Mouse (Mus musculus) testis, postnatal 10 days (tissue): ENCODE measurements around the gene Gata1.
"Not testable (repeated sequence)": the region's sequence is repeated elsewhere in the genome, so short reads cannot be mapped to it uniquely, and the experiment has no call there.

Experiments
- DNase-seq: peaks from one replicate; pipeline ENCODE4 v3.0.0; 2021; ENCODE audit warnings: low spot score

The Gata1 gene

DNA sequence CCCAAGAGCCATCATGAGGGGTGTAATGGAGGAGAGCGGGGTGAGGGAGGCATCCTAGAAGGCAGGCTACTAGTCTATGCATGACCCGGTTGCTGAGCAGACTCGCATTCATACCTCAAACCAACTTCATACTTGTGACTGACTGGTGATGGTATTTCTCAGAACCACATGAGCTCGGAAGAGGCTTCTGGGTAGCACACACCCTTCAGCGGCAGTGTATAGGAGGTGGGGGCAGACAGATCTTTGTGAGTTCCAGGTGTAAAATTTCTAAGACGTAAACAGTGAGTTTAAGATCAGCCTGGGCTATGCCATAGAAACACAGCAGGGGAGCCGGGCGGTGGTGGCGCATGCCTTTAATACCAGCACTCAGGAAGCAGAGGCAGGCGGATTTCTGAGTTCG lies at the start of gene Gata1:
Gene Gata1 (minus strand): TSS at position 180 of the 400 bp plus-strand sequence.
- no peak for DNase-seq

DNA sequence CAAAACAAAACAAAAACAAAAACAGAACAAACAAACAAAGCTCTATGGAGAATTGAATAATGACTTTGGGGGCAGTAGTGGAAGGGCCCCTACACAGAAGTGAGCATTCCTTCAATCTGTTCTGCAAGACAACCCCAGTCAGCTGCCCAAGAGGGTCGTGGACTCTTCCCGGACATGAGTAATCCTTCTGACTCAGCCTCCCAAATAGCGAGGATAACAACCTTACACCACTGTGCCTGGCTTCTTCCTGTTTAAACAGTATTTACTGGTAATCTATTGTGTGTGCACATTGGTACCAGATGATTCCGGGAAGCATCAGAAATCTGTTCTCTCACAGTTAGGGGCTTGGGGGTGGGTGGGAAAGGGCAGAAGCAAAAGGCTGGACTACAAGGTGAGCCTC lies 48.9 kb upstream of the Gata1 start:
- no peak for DNase-seq

DNA sequence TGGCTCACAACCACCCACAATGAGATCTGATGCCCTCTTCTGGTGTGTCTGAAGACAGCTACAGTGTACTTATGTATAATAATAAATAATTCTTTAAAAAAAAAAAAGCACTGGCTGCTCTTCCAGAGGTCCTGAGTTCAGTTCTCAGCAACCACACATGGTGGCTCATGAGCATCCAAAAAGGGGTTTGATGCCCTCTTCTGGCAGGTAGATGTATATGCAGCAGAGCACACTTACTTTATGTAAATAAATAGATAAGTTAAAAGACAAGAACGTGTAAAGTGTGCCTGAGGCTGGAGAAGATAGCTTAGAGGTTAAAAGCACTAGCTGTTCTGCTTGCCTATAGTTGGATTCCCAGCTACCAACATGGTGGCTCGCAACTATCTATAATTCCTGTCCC lies 46.9 kb upstream of the Gata1 start:
- DNase-seq: no peak

DNA sequence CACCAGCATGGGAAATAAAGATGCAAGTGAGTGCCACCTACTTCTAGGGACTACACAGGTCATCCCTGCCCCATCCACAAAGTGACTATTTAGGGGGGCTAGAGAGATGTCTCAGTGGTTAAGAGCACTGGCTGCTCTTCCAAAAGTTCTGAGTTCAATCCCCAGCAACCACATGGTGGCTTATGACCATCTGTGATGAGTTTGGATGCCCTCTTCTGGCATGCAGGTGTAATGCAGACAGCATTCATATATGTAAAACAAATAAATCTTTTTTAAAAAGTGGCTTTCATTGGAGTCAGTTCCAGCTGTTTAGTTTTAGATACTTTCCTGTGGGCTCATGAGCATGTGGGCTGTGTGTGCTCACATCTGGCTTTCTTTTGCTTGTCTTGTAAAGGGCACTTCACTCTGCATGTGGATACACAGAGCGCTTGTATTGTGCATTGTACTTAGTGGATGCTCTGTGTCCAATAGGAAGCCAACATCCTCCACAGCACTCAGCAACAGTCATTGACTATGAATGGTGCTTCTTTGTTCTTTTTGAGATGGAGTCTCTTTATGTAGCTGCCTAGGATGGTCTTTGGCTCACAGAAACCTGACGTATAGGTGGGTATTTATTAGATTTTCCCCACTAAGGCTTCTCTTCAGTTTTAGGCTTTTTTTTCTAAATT lies 42.4 kb upstream of the Gata1 start:
- DNase-seq: no peak

DNA sequence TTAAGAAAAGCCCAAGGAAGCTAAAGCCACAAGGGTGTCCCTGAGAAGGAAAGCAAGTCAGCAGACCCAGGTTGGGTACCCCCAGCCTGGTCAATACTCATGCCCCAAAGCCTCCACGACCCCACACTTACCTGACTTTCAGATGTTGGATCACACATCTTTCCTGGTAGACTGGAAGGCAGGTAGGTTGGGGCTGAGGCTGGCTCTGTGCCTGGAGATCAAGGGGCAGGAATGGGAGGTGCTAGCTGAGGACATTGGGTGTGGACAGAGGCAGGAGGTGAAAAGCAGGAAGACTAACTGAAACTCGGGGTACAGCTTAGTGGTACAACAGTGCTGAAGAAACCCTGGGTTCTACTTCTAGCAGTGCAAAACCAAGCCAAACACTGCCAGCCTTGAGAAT lies 40.4 kb upstream of the Gata1 start, which contains the start of gene Glod5:
Gene Glod5 (minus strand): TSS at position 207 of the 400 bp plus-strand sequence.
- no peak for DNase-seq

DNA sequence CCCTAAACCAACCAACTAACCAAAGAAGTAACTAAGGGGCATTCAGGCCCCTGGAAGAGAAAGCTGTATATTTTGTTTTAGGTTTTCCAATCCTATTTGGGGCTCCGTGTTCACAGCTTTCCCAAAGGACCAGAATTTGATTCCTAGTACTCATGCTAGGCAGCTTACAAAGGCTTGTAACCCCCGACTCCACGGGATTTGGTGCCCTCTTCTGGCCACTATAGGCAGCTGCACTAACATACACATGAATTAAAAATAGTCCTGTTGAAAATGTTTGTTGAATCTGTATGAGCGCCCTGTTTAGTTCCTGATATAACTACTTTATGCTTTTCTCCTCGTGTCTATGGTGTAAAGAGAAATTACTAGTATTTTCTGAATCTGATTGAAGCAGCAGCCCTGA lies 39.3 kb upstream of the Gata1 start:
- DNase-seq: peak; percentile 47

DNA sequence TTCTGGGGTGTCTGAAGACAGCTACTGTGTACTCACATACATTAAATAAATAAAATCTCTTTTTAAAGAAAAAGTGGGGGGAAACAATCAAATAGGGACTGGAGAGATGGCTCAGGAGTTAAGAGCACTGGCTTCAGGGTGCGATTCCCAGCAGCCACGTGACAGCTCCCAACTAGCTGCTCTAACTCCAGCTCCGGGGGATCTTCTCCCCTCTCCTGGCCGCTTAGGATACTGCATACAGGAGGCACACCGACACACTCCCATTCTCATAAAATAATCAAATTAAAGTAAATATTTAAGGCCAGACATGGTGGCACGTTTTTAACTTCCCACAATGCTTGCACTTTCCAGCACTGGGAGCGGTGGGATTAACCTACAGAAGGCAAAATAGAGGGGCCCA lies 37.8 kb upstream of the Gata1 start:
- DNase-seq: peak; percentile 50

DNA sequence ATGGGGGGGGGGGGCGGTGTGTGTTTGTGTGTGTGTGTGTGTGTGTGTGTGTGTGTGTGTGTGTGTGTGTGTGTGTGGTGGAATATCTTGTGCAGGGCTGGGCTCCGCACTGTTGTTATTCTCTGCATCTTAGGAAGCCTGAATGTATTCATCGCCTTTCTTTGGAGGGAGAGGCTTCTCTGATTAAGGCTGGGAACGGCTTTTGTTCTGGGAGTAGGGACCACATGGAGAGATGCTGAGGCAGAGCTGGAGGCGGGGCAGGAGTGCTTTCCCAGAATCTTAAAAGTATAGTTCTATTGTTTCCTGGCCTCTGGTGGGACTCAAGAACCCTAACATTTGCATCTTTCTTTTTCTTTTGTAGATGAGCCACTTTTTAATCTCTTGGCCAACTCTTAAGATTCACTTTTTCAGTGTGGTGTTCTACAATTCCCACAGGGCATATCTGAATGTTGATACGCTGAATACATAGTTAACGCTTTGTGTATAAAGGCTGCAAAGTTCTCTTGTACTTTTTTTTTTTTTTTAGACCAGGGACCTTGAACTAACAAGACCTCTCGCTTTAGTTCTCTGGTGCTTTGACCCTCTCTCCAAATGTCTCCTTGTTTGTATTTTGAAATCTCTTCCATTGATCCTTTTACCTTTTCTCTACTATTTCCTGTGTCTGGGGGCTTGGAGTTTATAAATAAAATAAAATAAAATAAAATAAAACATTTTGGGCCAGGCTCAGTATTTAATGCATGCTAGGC lies 35.9 kb upstream of the Gata1 start:
- no peak for DNase-seq

DNA sequence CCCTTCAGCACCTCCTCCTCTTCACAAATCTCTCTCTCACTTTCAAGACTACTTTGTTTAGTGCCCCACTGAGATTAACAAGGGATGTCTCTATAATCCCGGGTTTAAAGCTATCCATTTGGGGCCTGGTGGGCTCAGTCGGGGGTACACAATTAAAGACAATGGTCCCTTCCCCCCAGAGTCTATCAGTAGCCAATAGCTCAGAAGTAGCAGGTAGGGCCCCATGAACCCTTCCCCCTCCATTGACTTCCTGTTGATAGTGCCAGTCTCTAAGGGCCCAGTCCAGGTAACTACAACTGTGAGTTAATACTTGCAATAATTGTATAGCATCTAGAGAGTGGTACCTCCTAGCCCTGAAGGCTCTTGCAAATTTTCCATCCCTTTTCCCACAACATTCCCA lies 35.3 kb upstream of the Gata1 start:
- DNase-seq: no peak

DNA sequence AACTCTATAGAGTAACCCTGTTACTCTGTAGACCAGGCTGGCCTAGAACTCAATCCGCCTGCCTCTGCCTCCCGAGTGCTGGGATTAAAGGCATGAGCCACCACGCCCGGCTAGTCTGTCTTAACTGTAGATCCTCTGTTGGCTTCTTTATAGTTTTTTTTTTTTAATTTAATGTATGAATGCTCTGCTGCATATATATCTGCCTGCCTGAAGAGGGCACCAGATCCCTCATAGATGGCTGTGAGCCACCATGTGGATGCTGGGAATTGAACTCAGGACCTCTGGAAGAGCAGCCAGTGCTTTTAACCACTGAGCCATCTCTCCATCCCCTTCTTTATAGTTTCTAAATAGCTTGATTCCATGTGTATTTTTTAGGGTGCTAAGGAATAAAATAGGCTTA lies 31.5 kb upstream of the Gata1 start:
- DNase-seq: not testable (repeated sequence)

DNA sequence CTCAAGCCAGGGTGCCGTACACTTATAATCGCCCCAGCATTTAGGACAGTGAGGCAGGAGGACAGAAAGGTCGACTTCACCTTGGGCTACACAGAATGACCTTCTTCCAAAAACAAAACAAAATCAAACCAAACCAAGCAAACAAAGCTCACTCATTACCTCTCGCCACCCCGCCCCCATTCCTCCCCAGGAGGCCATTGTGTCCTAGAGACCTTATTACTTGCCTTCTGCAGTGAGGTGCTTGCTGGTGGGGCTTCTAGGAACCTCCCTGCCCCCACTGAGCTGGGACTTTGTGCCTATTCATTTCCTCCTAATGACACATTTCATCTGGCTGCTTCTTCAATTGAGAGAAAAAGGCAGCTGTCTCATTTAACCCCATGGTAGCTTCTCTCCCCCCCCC lies 30.7 kb upstream of the Gata1 start:
- no peak for DNase-seq

DNA sequence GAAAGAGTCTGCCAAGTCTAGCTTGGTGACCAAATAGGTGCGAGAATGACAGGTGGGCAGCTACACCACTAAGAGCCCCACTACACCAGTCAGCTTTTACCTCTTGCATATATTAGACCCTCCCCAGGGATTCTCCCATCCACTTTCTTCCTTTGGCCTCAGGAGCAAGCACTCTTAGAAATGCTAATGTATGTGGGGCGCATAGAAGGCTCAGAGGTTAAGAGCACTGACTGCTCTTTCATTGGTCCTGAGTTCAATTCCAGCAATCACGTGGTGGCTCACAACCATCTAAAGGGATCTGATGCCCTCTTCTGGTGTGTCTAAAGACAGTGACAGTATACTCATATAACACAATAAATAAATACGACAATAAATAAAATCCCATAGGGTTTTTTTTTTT lies 25.1 kb upstream of the Gata1 start:
- DNase-seq: no peak

DNA sequence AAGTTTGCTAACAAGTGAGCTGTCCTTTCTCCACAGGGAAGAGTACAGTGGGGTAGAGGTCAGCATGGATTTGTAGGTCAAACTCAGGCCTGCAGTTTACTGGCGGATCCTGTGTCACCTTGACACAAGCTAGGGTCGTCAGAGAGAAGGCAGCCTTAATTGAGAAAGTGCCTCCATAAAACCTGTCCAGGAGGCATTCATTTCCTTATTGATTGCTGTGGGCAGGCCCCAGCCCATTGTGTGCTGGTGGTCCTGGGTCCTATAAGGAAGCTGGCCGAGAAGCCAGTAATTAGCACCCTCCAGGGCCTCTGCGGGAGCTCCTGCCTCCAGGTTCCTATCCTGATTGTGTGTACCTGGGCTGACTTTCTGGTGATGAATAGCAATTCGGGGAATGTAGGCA lies 24.1 kb upstream of the Gata1 start:
- no peak for DNase-seq

DNA sequence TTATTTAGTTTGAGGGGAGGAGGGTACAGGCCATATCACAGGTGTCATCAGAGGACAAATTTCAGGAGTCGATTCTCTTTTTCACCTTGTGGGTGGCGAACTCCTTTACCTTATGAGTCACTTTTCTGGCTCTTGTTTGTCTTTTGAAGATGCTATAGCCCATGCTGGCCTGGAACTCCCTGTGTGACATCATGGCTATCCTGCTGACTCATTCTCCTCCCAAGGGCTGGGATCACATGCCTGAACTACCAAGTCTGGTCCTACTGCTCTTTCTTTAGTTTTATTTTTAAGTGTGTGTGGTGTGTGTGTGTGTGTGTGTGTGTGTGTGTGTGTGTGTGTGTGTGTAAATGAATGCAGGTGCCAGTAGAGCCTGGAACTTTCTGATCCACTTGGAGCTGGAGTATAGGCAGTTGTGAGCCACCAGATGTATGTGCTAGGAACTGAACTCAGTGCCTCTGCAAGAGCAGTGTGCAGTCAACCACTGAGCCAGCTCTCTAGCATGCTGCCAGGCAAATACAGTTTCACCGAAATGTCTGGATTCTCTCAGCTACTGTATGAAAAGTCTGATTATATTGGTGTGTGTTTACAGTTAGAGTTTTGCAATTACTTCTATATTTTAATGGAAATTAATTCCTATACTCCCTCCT lies 22.8 kb upstream of the Gata1 start:
- no peak for DNase-seq

DNA sequence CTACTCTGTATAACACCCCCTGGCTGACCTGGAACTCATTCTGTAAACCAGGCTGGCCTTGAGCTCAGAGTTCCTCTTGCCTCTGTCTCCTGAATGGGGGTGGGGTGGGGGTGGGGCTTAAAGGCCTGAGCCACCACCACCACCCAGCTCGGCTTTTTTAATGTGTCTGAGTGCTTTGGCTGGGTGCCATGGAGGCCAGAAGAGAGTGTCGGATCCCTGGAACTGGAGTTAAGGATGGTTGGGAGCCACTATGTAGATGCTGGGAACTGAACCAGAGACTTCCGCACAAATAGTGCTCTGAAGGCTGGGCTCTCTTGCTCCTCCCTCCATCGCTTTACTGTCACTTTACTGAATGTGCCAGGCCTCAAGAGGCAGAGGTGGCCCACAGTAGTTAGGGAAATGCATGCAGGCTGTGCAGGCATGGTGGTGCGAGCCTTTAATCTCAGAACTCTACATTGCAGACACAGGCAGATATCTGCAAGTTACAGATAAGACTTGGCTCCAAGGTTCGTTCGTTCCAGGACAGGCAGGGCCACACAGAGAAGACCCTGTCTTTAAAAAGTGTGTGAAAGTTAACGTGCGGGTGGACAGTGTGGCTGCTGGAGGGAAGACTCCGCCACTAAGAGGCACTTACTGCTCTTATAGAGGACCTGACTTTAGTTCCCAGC lies 15.3 kb upstream of the Gata1 start:
- no peak for DNase-seq

DNA sequence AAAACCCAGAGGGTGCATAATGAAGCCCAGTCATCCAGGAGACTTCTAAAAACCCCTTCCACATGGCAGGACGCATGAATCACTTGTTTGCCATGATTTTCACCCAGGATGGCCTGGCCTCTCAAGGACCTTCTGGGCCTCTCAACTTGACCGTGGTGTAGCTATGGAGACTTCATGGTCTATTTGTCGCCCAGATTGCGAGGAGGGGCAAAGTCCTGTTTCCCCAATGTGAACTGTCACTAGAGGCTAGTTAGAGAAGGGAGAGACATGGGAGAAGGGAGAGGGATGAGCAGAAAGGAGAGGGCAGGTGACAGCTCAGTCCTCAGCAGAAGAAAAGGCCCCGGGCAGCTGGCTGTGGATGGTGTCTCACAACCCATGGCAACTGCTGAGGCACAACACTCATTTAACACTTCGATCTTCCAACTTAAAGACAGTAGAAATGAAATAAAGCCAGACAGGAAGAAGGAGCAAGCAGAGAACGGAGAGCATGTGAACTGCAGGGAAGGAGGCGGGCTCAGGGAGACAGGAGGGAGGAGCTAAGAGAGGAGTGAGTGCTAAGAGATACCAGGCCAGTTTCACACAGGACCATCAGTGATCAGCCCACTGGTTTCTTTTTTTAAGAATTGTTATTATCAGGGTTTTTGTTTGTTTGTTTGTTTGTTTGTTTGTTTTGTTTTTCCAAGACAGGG lies 14.7 kb upstream of the Gata1 start:
- no peak for DNase-seq

DNA sequence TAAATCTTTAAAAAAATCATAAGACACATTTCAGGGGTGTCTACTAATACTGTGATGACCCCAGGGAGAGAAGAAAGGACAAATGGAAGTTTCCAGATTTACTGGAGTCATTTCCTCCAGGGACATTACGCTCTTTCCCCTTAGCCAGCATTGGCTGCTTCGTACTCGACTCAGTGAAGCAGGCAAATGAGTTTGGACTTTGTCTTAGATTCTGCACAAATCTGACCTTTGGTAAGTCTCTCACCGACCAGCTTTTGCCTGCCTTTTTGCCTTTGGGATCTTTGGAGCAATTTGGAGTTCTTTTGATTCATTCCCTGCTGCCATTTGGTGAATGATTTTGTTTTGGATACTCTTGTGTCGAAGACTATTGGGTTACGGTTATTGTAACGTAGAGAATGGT lies 3.5 kb upstream of the Gata1 start:
- DNase-seq: no peak

DNA sequence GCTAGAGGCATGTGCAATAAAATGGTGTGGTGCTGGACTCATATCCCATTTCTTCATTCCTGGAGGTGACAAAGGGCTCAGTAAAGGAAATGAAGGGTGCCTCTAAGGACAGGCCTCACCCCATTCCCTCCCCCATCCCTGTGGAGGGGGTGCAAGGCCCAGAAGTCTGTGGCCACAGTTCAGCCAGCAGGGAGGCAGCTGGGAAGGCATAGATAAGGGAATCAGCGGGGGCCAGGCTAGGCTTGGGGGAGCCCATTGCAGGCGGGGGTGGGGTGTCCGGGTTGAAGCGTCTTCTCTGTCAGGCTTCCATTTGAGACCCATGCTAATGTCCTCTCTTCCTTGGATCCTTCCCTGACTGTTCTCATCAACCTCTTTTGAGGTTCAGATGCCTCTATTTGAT lies 6.6 kb downstream of the Gata1 start:
- DNase-seq: no peak

DNA sequence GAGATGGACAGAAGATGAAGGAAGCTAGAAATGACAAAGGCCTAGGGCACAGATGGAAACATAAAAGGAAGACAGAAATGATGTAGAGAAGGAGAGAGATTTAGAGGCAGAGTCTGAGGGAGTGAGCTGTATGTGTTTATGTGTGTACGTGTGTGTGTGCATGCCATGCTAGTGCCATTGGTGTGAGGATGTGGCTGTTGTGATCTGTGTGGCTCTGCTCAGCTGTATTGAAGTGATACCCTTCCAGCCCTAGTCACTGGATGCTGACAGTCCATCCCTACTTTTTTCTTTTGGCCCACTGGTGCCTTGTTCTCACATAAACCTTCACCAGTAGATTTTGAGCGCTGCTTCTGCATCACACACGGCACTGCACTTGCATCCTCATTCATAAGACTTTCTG lies 9.0 kb downstream of the Gata1 start:
- DNase-seq: no peak

DNA sequence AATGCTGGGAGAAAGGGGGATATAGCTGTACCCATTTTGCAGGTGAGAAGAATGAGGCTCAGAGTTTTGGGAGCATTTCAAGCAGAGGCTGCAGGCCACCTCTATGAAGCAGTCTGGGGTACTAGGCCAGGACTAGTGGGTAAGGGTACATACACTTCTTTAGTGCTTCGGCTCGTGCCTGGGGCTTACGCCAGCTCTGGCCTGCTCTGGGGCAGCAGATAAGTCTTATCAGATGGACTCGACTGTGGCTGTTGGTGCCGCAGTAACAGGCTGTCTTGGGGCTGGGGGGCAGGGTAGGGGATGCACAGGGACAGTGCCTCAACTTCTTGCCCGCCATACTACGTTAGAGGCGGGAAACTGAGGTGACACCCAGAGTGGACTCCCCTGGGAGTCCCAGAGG lies 9.6 kb downstream of the Gata1 start:
- DNase-seq: no peak

DNA sequence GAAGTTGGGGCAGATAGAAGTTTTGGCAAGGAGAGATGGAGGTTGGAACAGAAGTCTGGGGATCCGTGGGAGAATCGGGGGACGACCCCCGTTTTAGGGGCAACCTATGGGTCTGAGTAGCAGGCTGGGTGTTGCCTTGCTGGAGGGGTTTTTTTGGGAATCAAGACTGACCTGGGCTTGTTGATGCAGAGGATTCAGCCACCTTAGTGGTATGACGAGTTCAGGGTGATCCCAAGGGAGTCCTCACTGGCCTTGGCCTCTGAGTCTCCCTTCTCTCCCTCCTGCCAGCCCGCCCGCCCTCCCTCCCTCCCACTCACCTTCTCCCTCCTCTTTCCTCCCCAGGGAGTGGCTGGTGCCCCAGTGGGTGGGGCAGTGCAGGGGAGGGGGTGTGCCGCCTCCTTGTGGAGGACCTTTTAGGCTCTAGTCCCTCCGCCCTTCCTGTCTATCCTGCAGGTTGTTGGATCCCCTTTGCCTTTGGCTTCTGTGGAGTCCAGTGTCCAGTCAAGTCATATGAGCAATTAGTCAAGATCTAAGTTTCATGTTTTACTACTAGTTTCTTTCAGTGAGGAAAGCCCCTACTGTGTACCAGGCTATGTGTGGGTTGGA lies 10.2 kb downstream of the Gata1 start:
- DNase-seq: no peak

DNA sequence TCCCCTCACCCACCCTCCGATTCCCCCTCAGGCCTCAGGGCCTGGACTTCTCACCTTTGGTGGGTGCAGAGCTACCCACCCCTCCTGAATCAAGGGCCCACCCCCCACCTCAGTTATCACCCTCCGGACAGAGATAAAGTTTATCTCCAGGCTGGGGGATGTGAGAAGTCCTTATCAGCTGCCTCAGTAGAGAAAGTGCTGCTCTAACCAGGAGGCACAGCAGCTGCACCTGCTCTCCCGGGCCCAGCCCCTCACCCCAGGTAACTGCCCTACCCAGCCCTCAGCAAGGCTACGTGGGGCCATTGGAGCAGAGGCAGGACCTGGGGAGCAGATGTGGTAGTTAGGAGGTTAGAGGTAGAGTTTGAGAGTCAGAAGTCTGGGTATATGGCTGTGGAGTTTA lies 11.7 kb downstream of the Gata1 start:
- DNase-seq: no peak
